Mouse (Mus musculus): ENCODE measurements around the gene Pphln1.

The Pphln1 gene

DNA sequence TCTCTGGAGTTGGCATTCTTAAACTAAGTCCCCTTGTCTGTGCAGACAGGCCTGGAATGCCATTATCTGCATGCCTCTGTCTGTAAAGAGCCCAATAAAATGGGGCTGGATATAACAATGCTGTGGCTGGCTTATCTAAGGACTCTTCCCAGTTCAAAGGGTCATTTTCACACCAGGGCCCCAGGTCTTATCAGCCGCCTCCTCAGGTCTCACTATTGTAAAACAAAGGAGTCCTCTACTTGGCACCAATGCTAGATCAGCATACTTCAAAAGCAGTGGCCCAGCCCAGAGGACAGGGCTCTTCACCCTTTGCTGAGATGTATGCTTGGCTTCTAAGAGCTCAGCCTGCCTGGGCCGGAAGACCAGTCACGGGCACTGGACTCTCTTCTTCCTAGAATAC lies 141.3 kb downstream of the Pphln1 start:
- no peak for DNase-seq (ENCODE audit: low spot score in 2 of 2)
